Mouse (Mus musculus) lung, adult 2 months (tissue): Measurements from ENCODE around the gene Frat1. TPM values are rescaled to one million over a fixed set of nuclear protein-coding genes. Genes with fewer than 3 reads are reported as not detected.

Experiments used
- DNase-seq: peaks from one replicate; pipeline ENCODE4 v3.0.0; 2022
- H3K4me1 ChIP-seq: fragments of 200-500 bp; 2 replicates; pipeline ENCODE4 v1.6.1; 2011; ENCODE audit warnings: low read length; ENCODE audit not compliant: control insufficient read depth, insufficient read depth
- H3K4me3 ChIP-seq: fragments of 200-500 bp; replicated peaks from 2 replicates; pipeline ENCODE3; 2011; ENCODE audit warnings: low read depth, mild to moderate bottlenecking, control low read depth, low read length; ENCODE audit errors: extremely low read depth
- CTCF ChIP-seq: fragments of 200-500 bp; IDR thresholded peaks from 2 replicates; pipeline ENCODE4 v1.5.1; 2011; ENCODE audit warnings: mild to moderate bottlenecking, low read length, control low read depth; ENCODE audit not compliant: insufficient read depth
- POLR2A ChIP-seq: fragments of 200-500 bp; IDR thresholded peaks from 2 replicates; pipeline ENCODE4 v1.6.1; 2011; ENCODE audit warnings: low read depth, mild to moderate bottlenecking, control low read depth, low read length, borderline replicate concordance; ENCODE audit errors: extremely low read depth
- WGBS: fragments of 180-500 bp; shearing (Covaris S2); methylation state at CpG from one replicate; pipeline ENCODE4 v1.1.7; 2018; 5-methylcytosine and 5-hydroxymethylcytosine counted together
- polyA plus RNA-seq: library from polyadenylated mRNA; depleted of rRNA; stranded (reverse); fragments of >200 nt; gene quantifications from 2 replicates; pipeline ENCODE4 v1.2.3, GENCODE M21; 2012

The Frat1 gene
- polyA plus RNA-seq, 1 experiment, result 3.6 TPM

DNA sequence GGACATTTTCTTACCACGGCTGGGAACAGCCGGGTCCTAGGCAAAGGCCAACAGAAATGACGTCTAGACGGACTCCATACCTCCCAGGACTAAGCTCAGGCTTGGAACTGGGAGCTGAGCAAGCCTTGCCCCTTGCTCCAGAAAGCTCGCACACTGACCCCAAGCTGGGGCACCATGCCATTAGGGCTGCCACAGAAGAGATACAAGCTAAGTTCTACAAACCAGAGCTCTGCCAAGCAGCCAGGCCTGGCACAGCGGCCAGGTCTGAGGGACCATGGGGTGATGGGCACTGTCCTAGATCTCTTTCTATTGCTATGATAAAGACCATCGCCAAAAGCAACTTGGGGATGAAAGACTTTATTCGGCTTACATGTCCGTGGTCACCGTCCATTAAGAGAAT lies 17.2 kb upstream of the Frat1 start:
- no peak for TF ChIP-seq CTCF
- no peak for TF ChIP-seq POLR2A
- no peaks in the 10 kb centered on the region for H3K4me1 ChIP-seq
- WGBS, result 84% methylated on average over 10 of the region's 10 CpGs
- DNase-seq, result no peak
- H3K4me3 ChIP-seq, result no peak overlapping the region

DNA sequence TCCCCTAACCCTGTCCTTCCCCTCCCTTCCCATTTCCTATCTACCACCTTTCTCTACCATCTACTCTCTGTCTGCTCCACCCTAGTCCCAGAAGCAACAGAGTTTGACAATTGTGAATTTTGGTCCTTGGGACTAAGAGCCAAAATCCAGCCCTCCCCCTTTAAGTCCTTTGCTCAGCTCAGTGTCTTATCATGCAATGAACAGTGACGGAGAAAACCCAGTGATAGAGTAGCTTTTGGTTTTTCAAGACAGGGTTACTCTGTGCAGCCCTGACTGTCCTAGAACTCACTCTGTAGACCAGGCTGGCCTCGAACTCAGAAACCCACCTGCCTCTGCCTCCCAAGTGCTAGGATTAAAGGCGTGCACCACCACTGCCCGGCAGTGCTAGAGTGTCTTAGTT lies 16.4 kb upstream of the Frat1 start:
- no peak for TF ChIP-seq POLR2A
- no peak for TF ChIP-seq CTCF
- DNase-seq, result no peak
- no peak overlapping the region for H3K4me3 ChIP-seq
- no peaks in the 10 kb centered on the region for H3K4me1 ChIP-seq
- 90% methylated on average over 4 of the region's 4 CpGs for WGBS

DNA sequence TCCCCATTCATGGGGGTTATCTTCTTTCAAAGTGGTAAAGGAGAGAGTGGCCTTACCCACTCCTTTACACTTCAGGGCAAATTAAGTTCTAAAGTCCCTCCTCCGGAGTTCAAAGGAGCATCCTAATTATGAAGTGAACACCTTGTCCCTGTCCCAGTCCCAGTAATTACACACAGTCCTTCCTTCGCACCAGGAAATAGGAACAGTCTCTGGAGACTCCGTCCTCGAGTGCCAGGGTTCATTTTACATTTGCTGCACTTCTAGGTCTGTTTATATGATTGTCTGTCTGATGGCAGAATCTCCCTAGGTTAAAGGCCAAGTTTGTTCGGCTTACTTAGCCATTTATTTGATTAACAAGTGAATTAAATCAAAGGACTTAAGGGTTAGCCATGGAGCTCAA lies 13.4 kb upstream of the Frat1 start:
- TF ChIP-seq POLR2A, result no peak
- no peak for TF ChIP-seq CTCF
- WGBS, result 44% methylated on average over 5 of the region's 5 CpGs
- no peak for DNase-seq
- Histone ChIP-seq H3K4me1 (no peaks in the 10 kb centered on the region; the same call in 1 of the 2 replicates), H3K4me3 (no peak overlapping the region)

DNA sequence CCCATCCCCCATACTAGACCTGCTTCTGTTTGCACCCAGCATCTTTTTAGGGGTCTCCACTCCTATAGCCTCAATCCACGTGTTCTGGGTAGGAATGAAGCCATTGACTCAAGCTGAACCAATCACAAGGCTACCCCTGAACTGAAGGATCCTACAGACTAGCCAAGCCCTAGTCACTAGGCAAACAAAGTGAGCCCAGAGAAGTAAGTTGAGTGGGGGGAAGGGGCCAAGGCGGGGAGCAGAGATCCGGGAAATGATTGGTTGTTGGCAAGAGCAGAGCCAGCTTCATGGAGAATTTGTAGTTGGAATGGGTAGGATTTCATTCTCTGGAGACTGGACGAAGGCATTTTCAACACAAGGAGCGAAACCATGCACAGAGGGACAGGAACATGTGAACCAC lies 12.9 kb upstream of the Frat1 start:
- no peak overlapping the region for H3K4me3 ChIP-seq
- 56% methylated on average over 5 of the region's 5 CpGs for WGBS
- TF ChIP-seq POLR2A (no peak), CTCF (no peak)
- no peak for DNase-seq
- no peaks in the 10 kb centered on the region; the same call in 1 of the 2 replicates for H3K4me1 ChIP-seq

DNA sequence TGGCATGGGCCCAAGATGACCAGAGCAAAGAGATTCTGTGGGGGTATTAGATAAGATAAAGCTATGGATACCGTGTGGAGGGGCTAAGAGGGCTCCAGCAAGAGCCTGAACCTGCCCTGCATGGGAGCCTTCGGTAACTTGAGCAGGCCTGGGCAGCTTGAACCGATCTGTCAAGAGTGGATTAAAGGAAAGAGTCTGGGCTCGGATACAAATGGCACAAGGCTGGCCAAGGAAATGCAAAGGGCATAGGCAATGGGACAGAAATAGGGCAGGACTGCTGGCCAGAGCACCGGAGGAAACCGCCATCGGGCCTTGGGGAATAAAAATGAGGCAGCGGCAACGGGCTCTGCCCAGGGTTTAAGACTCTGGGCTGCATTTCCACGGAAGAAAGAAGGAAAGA lies 12.4 kb upstream of the Frat1 start:
- DNase-seq, result no peak
- 43% methylated on average over 10 of the region's 10 CpGs for WGBS
- H3K4me3 ChIP-seq, result no peak overlapping the region
- TF ChIP-seq POLR2A, result no peak
- TF ChIP-seq CTCF, result no peak
- H3K4me1 ChIP-seq, result no peaks in the 10 kb centered on the region; the same call in 1 of the 2 replicates

DNA sequence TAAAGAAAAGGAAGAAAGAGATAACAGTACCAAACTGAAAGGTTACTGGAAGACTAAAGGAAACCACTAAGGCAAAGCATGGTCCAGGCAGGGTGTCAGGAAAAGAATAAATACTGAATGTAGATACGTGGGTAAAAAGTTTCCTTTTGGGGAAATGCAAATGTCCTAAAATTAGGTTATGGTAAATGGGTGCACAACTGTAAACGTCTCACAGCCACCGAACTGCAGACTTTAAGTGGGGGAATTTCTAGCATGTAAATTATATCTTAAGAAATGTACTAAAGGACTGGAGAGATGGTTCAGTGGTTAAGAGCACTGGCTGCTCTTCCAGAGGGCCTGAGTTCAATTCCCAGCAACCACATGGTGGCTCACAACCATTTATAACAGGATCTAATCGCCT lies 11.0 kb upstream of the Frat1 start:
- 73% methylated on average over 4 of the region's 4 CpGs for WGBS

DNA sequence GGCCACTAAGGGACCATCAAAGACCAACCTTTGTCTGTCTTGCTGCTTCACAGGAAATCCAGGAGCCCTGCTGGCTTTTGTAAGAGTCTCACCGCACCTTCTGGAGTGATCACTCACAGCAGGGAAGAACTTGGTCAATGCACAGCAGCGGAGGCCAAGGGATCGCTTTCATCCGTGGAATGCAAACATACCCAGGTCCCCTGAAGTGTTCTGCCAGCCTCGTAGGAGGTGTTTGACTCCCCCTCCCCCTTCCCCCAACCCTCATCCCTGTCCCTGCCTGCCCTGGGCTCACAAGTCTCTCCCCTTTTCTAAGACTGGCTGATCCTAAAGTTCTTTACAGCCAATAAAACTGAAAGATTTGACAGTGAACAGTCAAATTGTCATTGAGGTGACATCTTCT lies 8.3 kb upstream of the Frat1 start:
- WGBS, result 34% methylated on average over 5 of the region's 5 CpGs
- DNase-seq, result no peak
- no peak for TF ChIP-seq CTCF
- no peak for TF ChIP-seq POLR2A
- Histone ChIP-seq H3K4me1 (no peaks in the 10 kb centered on the region; the same call in 1 of the 2 replicates), H3K4me3 (no peak overlapping the region)

More for the DNA sequence above, 11.0 kb upstream of the Frat1 start:
- H3K4me1 ChIP-seq, result no peaks in the 10 kb centered on the region; the same call in 1 of the 2 replicates
- TF ChIP-seq CTCF (no peak), POLR2A (no peak)
- no peak overlapping the region for H3K4me3 ChIP-seq
- no peak for DNase-seq

DNA sequence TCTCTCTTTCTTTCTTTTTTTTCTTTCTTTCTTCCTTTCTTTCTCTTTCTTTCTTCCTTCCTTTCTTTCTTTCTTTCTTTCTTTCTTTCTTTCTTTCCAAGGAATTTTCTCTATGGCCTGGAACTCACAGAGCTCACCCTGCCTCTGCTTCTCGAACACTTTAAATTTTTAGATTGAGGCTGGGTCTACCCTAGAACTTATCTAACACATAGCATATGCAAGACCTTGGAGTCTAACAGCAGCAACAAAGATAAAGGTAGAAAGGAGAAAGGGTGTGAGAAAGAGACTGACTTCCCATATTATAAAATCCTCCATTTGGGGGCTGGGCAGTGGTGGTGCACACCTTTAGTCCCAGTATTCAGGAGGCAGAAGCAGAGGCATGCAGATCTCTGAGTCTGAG lies 7.2 kb upstream of the Frat1 start:
- H3K4me1 ChIP-seq, result no peaks in the 10 kb centered on the region; the same call in 1 of the 2 replicates
- no peak for TF ChIP-seq CTCF
- DNase-seq, result no peak
- WGBS, result 84% methylated on average over 1 of the region's 1 CpGs
- no peak overlapping the region for H3K4me3 ChIP-seq

DNA sequence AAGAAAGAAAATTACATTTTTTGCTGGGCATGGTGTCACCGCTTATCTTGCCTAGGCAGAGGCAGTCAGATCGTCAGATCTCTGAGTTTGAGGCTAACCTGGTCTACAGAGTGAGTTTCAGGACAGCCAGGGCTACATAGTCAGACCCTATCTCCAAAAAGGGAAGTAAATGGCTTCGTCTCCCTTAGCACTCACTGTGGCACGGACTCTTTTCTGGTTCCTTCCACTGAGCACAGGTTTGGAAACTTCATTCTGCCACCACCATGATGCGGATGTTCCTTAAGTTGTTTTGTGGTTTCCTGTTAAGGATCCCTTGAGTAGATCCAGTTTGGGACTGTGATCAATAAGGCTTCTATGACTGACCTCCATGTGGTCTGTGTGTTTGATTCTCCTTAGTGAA lies 4.8 kb upstream of the Frat1 start:
- no peak for DNase-seq
- WGBS, result 80% methylated on average over 5 of the region's 5 CpGs
- TF ChIP-seq POLR2A (no peak), CTCF (no peak)

DNA sequence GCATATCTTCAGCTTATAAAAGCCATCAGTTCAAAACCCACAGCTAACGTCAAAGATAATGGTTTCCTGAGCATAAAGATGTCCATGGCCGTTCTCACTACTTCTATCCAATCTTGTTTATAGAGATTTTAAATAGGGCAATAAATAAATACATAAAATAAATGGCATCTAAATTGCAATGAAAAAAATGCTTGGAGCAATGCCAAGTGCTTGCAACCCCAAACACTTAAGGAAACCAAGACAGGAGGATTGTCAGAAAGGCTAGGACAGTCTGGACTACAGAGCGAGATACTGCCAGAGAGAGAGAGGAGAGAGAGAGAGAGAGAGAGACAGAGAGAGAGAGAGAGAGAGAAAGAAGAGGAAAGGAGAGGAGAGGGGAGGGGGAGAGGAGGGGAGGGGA lies 3.2 kb upstream of the Frat1 start:
- TF ChIP-seq CTCF, result no peak
- no peak for TF ChIP-seq POLR2A
- no peak overlapping the region for H3K4me3 ChIP-seq
- DNase-seq, result no peak
- H3K4me1 ChIP-seq, result 0 out of 2 replicates have a peak, but pooled peaks cover 4% of the 10 kb centered on the region
- WGBS, result 44% methylated on average over 3 of the region's 3 CpGs

More for the DNA sequence above, 4.8 kb upstream of the Frat1 start:
- peaks cover 2% of the 10 kb centered on the region; the same call in 1 of the 2 replicates for H3K4me1 ChIP-seq
- H3K4me3 ChIP-seq, result no peak overlapping the region
